Mouse (Mus musculus): ENCODE measurements around the gene Map3k7. TPM values are rescaled to one million over a fixed set of nuclear protein-coding genes. Genes with fewer than 3 reads are reported as not detected.

The Map3k7 gene
- 28.0 and 28.4 TPM in 2 replicates for polyA plus RNA-seq (2015; fragmentation: Nextera tagmentation; extraction: Ambion mirVana)

DNA sequence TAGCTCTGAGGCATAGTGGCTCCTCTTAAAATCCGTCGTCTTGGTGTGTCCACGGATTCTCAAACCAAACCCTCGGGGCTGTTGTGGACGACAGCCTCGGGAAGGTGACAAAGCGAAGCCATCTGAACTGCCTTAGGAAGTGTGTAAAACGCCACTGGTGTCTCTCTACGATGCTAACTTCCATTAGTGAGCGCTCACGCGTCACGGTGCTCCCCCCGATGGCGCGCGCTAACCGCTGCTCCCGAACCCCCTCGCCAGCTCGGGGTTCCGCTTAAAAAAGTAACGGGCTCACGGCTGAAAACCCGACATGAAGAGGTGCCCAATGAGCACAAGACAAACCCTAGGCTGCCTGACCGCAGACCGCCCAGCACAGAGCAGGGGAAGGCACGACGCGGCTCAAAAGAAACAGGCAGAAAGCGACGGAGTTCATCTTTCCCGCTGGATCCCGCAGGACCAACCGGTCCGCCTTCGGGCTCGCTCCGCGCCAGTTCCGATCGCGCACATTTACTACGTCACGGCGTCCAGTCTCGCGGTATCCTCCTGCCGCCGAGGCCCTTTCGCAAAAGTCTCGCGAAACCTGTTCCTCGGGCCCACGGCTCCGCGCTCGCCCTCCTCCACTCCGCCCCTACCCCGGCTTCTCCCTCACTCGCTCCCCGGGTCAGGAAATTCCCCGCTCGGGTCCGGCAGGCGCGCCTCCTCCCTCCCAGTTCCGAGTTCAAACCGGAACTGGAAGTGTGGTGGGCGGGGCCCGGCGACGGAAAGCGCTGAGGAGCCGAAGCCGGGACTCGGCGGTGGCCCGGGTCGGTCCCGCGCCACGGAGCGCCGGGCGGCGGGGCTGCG, at the start of gene Map3k7:
Gene Map3k7, plus strand, starts transcription at position 744 of the 840 bp plus-strand sequence.
- Histone ChIP-seq H3K27me3 (replicated peaks) (no peaks in the 10 kb centered on the region), H3K4me1 (peaks cover 43% of the 10 kb centered on the region), H3K9ac (peak within 1 kb of the TSS; percentile 98), H3K9me3 (no peaks in the 10 kb centered on the region), H3K4me2 (peak within 1 kb of the TSS; percentile 93), H3K4me3 (peak within 1 kb of the TSS; percentile 95), H3K27ac (replicated peaks) (peak within 1 kb of the TSS; percentile 99), H3K36me3 (peaks cover 3% of the 10 kb centered on the region; the same call in 1 of the 2 replicates)
- under 1% methylated on average over 84 of the region's 88 CpGs for WGBS
- ATAC-seq (ENCODE audit: extremely low read depth, insufficient number of reproducible peaks, low FRiP score, low TSS enrichment): peak; percentile 83

DNA sequence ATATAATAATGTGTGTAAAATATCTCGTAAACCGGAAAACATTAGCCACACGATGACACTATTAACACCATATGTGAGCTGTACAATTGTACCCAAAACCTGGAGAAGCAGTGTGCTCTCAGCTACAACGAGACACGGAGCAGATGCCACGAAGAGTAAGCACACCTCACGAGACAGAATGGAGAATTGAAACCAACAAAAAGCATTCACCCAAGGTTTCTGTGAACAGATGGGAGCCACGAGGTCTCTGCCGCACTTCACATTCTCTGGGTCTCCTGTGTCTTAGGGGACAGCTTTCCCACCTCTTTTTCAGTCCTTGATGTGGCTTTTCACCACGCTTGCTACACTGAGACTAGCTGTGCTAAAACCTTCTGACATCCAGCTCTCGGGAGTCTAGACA, 48.8 kb upstream of the Map3k7 start:
- Histone ChIP-seq H3K4me2 (no peak overlapping the region), H3K36me3 (no peaks in the 10 kb centered on the region), H3K9ac (no peak overlapping the region), H3K4me1 (0 out of 2 replicates have a peak, but pooled peaks cover 3% of the 10 kb centered on the region), H3K27ac (replicated peaks) (no peak overlapping the region), H3K9me3 (no peaks in the 10 kb centered on the region), H3K4me3 (no peak overlapping the region), H3K27me3 (replicated peaks) (no peaks in the 10 kb centered on the region)
- WGBS: 75% methylated on average over 11 of the region's 11 CpGs
- ATAC-seq (ENCODE audit: extremely low read depth, insufficient number of reproducible peaks, low FRiP score, low TSS enrichment): no peak

DNA sequence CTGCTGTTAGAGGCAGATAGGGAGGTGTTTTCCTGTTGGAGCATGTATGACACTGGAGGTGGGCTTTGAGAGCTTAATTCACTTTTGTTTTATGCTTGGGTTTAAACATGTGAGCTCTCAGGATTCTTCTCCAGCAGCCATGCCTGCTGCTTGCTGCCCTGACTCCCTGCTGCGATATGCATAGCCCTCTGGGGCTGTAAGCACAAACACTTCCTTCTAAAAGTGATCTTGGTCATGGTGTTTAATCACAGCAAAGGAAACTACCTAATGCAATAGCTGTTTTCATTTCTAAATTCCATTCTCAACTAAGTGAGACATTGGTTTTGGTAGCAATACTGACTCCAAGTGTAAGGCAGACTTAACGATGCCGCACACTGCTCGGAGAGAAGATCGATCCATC, 45.2 kb upstream of the Map3k7 start:
- WGBS: 92% methylated on average over 5 of the region's 5 CpGs
- Histone ChIP-seq H3K27me3 (replicated peaks) (no peaks in the 10 kb centered on the region), H3K27ac (replicated peaks) (no peak overlapping the region), H3K4me1 (no peaks in the 10 kb centered on the region), H3K4me2 (no peak overlapping the region), H3K4me3 (no peak overlapping the region), H3K9ac (no peak overlapping the region), H3K9me3 (no peaks in the 10 kb centered on the region), H3K36me3 (no peaks in the 10 kb centered on the region)
- ATAC-seq (ENCODE audit: extremely low read depth, insufficient number of reproducible peaks, low FRiP score, low TSS enrichment): no peak

DNA sequence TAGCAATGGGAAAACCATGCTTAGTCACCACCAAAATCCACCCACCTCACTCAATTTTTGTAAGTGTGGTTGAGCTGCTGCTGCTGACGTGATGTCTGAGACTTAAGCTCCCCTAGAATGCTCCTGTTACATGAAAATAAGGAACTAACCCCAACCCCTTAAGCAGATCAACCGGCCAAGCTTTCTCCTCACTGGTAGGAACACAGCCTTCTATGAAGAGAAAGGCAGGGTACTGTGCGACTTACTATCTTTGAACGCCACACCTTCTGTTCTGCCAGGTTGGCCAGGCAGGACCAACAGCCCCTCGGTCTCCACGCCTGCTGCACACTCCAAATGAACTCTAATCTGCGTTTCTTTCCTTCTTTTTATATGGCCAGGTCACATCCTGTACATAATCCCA, 41.7 kb upstream of the Map3k7 start:
- Histone ChIP-seq H3K4me1 (peaks cover 5% of the 10 kb centered on the region), H3K36me3 (no peaks in the 10 kb centered on the region), H3K27me3 (replicated peaks) (no peaks in the 10 kb centered on the region), H3K9me3 (no peaks in the 10 kb centered on the region), H3K4me2 (no peak overlapping the region), H3K4me3 (no peak overlapping the region), H3K9ac (no peak overlapping the region), H3K27ac (replicated peaks) (no peak overlapping the region)
- WGBS: 61% methylated on average over 7 of the region's 7 CpGs
- ATAC-seq (ENCODE audit: extremely low read depth, insufficient number of reproducible peaks, low FRiP score, low TSS enrichment): no peak

DNA sequence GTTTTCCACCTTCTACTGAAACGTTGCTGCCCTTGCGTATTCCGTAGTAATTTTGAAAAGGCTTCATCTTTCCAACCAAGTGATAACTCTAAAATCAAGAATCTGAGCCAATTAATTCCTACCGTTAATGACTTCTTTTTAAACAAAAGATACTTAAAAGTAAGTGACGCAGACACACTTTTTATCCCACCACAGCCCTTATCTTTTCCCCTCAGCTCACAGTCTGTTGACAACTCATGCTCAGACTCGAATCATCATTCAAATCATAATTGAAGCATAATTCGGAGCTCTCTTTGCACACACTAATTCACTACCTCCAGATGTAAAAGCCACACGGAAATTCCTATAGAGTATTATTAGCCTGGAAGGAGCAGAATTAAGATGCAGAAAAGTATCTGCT, 40.5 kb upstream of the Map3k7 start:
- no peak overlapping the region for H3K9ac ChIP-seq
- no peaks in the 10 kb centered on the region for H3K9me3 ChIP-seq
- H3K27me3 ChIP-seq (replicated peaks): no peaks in the 10 kb centered on the region
- 60% methylated on average over 8 of the region's 8 CpGs for WGBS
- H3K4me1 ChIP-seq: peaks cover 5% of the 10 kb centered on the region
- H3K4me2 ChIP-seq: no peak overlapping the region
- ATAC-seq (ENCODE audit: extremely low read depth, insufficient number of reproducible peaks, low FRiP score, low TSS enrichment): no peak
- H3K36me3 ChIP-seq: no peaks in the 10 kb centered on the region
- H3K4me3 ChIP-seq: no peak overlapping the region
- H3K27ac ChIP-seq (replicated peaks): no peak overlapping the region

DNA sequence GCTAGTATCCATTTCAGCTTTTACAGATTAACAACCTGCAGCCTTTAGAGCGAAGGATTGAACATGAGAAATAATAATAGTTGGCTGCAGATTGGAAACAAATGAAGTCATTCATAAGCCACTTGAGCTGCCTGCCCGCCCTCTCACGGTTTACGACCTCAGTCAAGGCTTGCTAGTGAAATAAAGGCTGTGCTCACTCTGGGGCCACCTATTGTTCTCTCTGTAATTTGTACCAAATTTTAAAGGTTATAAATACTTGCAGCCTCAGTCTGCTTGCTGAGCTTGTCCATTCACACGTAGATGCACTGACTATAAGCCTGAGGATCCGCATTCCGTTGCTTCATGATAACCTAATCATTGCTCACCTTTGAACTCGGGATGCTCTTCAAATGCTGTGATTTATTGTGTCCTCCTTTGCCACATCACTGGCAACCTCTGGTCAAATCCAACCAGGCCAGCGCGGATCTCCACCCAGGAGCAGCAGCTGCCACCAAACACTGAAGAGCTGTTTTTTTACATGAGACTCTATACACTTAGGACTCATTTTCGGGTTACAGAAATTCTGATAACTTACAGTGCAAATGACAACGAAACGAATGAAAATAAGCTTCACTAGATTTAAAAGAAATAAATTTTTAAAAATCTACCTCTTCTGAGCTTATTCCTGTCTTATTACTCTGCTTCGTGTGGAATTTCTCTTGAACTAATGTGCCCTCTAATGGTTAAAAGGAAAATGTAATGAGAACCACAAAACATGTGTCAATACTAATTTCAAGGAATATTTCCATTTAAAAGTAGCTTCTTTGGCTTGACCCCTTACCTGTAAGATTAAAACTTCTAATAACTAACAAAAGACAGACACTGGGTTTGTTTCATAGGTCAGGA, 39.4 kb upstream of the Map3k7 start:
- Histone ChIP-seq H3K9ac (0 out of 2 replicates have a peak overlapping the region, but pooled peaks have one; percentile 47), H3K4me2 (0 out of 2 replicates have a peak overlapping the region, but pooled peaks have one; percentile 13), H3K27ac (replicated peaks) (peak overlapping the region; percentile 50; the same call in 1 of the 2 replicates), H3K27me3 (replicated peaks) (no peaks in the 10 kb centered on the region), H3K9me3 (no peaks in the 10 kb centered on the region), H3K36me3 (no peaks in the 10 kb centered on the region), H3K4me3 (no peak overlapping the region), H3K4me1 (peaks cover 5% of the 10 kb centered on the region)
- 48% methylated on average over 14 of the region's 14 CpGs for WGBS
- no peak for ATAC-seq (ENCODE audit: extremely low read depth, insufficient number of reproducible peaks, low FRiP score, low TSS enrichment)

DNA sequence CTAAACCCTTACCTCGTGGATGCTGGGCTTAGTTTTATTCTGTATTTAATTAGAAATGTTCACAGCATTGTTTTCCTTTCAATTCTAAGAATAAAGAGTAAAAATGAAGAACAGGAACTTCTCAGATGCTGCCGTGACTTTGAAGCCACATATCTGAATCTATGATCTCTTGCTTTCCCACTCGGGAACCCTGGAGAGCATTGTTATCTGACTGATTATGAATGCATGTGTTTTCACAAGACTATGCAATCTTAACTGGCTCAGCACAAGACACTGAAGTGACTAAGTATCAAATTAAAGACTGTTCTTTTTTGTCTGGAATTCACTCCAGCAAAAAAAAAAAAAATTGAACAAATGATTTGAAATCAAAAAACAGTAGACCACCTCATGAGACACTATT, 30.7 kb upstream of the Map3k7 start:
- Histone ChIP-seq H3K4me1 (peaks cover 21% of the 10 kb centered on the region), H3K9me3 (no peaks in the 10 kb centered on the region), H3K27ac (replicated peaks) (no peak overlapping the region), H3K9ac (no peak overlapping the region), H3K4me3 (no peak overlapping the region), H3K4me2 (no peak overlapping the region), H3K27me3 (replicated peaks) (no peaks in the 10 kb centered on the region), H3K36me3 (no peaks in the 10 kb centered on the region)
- WGBS: 43% methylated on average over 3 of the region's 3 CpGs
- ATAC-seq (ENCODE audit: extremely low read depth, insufficient number of reproducible peaks, low FRiP score, low TSS enrichment): no peak

DNA sequence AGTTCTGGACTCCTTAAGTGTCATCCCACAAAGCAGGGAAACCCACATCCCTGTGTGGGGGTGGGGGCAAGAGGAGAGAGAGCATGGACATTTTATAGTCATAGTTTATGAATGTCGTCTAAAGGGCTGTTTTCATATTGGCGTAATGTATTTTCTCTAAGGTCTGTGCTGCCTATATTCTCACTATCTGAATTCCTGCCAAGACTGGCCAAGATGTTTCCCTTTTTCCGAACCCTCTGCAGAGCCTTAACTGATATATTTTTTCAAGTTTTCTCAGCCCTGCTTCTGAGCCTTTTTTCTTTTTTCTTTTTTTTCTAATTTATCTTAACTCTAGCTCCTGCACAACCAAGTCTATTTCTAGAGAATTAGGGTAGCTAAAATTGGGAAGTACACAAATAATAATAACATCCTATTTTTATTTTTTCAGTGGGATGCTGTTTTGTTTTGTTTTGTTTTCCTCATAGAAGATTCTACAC, 28.0 kb upstream of the Map3k7 start:
- H3K9ac ChIP-seq: no peak overlapping the region
- no peaks in the 10 kb centered on the region for H3K36me3 ChIP-seq
- no peaks in the 10 kb centered on the region for H3K27me3 ChIP-seq (replicated peaks)
- no peak overlapping the region for H3K4me3 ChIP-seq
- WGBS: 55% methylated on average over 3 of the region's 3 CpGs
- ATAC-seq (ENCODE audit: extremely low read depth, insufficient number of reproducible peaks, low FRiP score, low TSS enrichment): no peak
- H3K4me1 ChIP-seq: peaks cover 25% of the 10 kb centered on the region
- no peaks in the 10 kb centered on the region for H3K9me3 ChIP-seq
- peak overlapping the region; percentile 88; the same call in 1 of the 2 replicates for H3K4me2 ChIP-seq
- H3K27ac ChIP-seq (replicated peaks): peak overlapping the region; percentile 65

DNA sequence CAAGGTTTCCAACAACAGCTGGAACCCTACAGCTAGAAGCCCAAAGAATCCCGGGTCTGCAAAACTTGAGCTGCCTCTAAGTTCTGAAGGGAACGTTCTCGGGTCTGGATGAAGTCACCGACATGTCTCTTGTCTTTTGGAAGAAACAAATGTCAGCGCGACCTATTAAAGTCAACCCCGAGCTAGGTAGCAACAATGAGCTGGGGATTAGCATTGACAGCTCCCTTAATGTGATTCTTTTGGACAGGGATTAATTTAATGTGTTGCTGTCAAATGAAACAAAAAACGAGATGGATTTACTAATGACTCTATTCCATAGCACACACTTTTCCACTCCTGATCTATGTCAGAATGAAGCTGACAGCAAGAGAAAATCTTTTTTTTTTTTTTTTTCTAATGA, 27.5 kb upstream of the Map3k7 start:
- Histone ChIP-seq H3K9ac (peak overlapping the region; percentile 87), H3K4me2 (peak overlapping the region; percentile 88), H3K4me1 (peaks cover 25% of the 10 kb centered on the region), H3K36me3 (no peaks in the 10 kb centered on the region), H3K9me3 (no peaks in the 10 kb centered on the region), H3K4me3 (peak overlapping the region; percentile 60), H3K27ac (replicated peaks) (peak overlapping the region; percentile 65), H3K27me3 (replicated peaks) (no peaks in the 10 kb centered on the region)
- no peak for ATAC-seq (ENCODE audit: extremely low read depth, insufficient number of reproducible peaks, low FRiP score, low TSS enrichment)
- WGBS: 12% methylated on average over 8 of the region's 8 CpGs

DNA sequence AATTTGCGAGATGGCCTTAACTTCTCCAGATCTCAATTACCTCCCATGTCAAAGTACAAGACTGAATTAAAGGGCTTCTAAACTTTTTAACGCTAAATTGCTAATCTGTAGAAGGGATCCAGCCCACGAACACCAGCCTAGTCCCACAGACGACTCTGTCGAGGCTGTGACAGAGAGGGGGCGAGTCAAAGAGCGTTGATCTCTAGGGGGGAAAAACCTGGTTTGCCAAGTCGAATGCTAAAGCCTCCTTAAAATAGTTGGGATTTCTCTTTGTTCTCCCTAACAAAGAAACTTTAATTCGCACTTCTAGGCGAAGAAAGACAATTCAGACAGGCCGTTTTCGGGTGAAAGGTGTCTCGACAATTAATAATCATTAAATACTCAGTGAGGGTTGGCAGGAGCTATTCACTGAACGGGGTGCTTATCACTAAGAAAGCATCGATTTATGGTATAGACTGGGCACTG, 27.0 kb upstream of the Map3k7 start:
- Histone ChIP-seq H3K27ac (replicated peaks) (peak overlapping the region; percentile 65; the same call in 1 of the 2 replicates), H3K4me3 (peak overlapping the region; percentile 60), H3K36me3 (no peaks in the 10 kb centered on the region), H3K4me1 (peaks cover 25% of the 10 kb centered on the region), H3K27me3 (replicated peaks) (no peaks in the 10 kb centered on the region), H3K9me3 (no peaks in the 10 kb centered on the region), H3K9ac (peak overlapping the region; percentile 87), H3K4me2 (peak overlapping the region; percentile 88)
- 10% methylated on average over 15 of the region's 15 CpGs for WGBS
- ATAC-seq (ENCODE audit: extremely low read depth, insufficient number of reproducible peaks, low FRiP score, low TSS enrichment): no peak
